Mouse (Mus musculus): ENCODE results near the gene Nek10. TPM values are rescaled to one million over a fixed set of nuclear protein-coding genes. Genes with fewer than 3 reads are reported as not detected.
"Not testable (repeated sequence)": the region's sequence is repeated elsewhere in the genome, so short reads cannot be mapped to it uniquely, and the experiment has no call there.

The Nek10 gene
- 1 to 10 TPM; 2.1 to 2.2 TPM for total RNA-seq (2021)
- long read RNA-seq, experiment 1, partial matches to known transcripts: 0 of 2 reads
- long read RNA-seq, experiment 1, other reads (novel, unspliced or antisense): 2 of 2 reads
- long read RNA-seq, experiment 2, partial matches to known transcripts: 0 of 2 reads
- long read RNA-seq, experiment 2, other reads (novel, unspliced or antisense): 2 of 2 reads

- not testable (repeated sequence) for DNase-seq (ENCODE audit: low spot score in 2 of 2)
Observed at GRCm38 (mm10) chr14:14803115-14803514, at the start of gene Nek10. Gene Nek10, plus strand, starts transcription at chr14:14803415.

- no peak for DNase-seq (ENCODE audit: low spot score in 2 of 2)
Observed at GRCm38 (mm10) chr14:14781169-14781568, 22.0 kb upstream of the Nek10 start.

GRCm38 (mm10) chr14:14784223-14784622 lies 19.0 kb upstream of the Nek10 start:
- DNase-seq (ENCODE audit: low spot score in 2 of 2): no peak

- DNase-seq (ENCODE audit: low spot score in 2 of 2): no peak
Observed at GRCm38 (mm10) chr14:14786979-14787378, 16.2 kb upstream of the Nek10 start.

- no peak for DNase-seq (ENCODE audit: low spot score in 2 of 2)
Observed at GRCm38 (mm10) chr14:14789840-14790470, 13.3 kb upstream of the Nek10 start.

- no peak for DNase-seq (ENCODE audit: low spot score in 2 of 2)
Observed at GRCm38 (mm10) chr14:14799861-14800260, 3.4 kb upstream of the Nek10 start.

GRCm38 (mm10) chr14:14800332-14800731 lies 2.9 kb upstream of the Nek10 start:
- no peak for DNase-seq (ENCODE audit: low spot score in 2 of 2)

GRCm38 (mm10) chr14:14800810-14801209 lies 2.4 kb upstream of the Nek10 start:
- no peak for DNase-seq (ENCODE audit: low spot score in 2 of 2)

GRCm38 (mm10) chr14:14803921-14804517 lies 804 bp downstream of the Nek10 start:
- peak; percentile 8 to 18 for DNase-seq (ENCODE audit: low spot score in 2 of 2)

GRCm38 (mm10) chr14:14804518-14805212 lies 1.4 kb downstream of the Nek10 start:
- no peak for DNase-seq (ENCODE audit: low spot score in 2 of 2)

GRCm38 (mm10) chr14:14832520-14833240 lies 29.5 kb downstream of the Nek10 start:
- peak in 1 of 2 experiments; percentile 21 for DNase-seq (ENCODE audit: low spot score in 2 of 2)

GRCm38 (mm10) chr14:14833498-14833897 lies 30.3 kb downstream of the Nek10 start:
- no peak for DNase-seq (ENCODE audit: low spot score in 2 of 2)

GRCm38 (mm10) chr14:14834266-14834665 lies 31.1 kb downstream of the Nek10 start:
- DNase-seq (ENCODE audit: low spot score in 2 of 2): peak; percentile 34 to 43

GRCm38 (mm10) chr14:14837627-14838026 lies 34.4 kb downstream of the Nek10 start:
- no peak for DNase-seq (ENCODE audit: low spot score in 2 of 2)

- no peak for DNase-seq (ENCODE audit: low spot score in 2 of 2)
Observed at GRCm38 (mm10) chr14:14838109-14838508, 34.9 kb downstream of the Nek10 start.

- DNase-seq (ENCODE audit: low spot score in 2 of 2): no peak
Observed at GRCm38 (mm10) chr14:14842734-14843530, 39.7 kb downstream of the Nek10 start.

GRCm38 (mm10) chr14:14852838-14853237 lies 49.6 kb downstream of the Nek10 start:
- DNase-seq (ENCODE audit: low spot score in 2 of 2): no peak

- no peak for DNase-seq (ENCODE audit: low spot score in 2 of 2)
Observed at GRCm38 (mm10) chr14:14860331-14860730, 57.1 kb downstream of the Nek10 start.

- peak; percentile 81 to 87 for DNase-seq (ENCODE audit: low spot score in 2 of 2)
Observed at GRCm38 (mm10) chr14:14863690-14864356, 60.6 kb downstream of the Nek10 start.

GRCm38 (mm10) chr14:14869239-14869638 lies 66.0 kb downstream of the Nek10 start:
- no peak for DNase-seq (ENCODE audit: low spot score in 2 of 2)

Measured in left cerebral cortex, adult 18-20 months (tissue).